Mouse (Mus musculus) liver, embryonic 14.5 days (tissue): ENCODE results near the gene Camp.

ENCODE experiments used
- CTCF ChIP-seq: IDR thresholded peaks from 2 replicates; pipeline ENCODE4 v1.5.1; 2016; ENCODE audit warnings: antibody characterized with exemption, low read depth, control low read depth
- EP300 ChIP-seq: IDR thresholded peaks from 2 replicates; pipeline ENCODE4 v1.6.1; 2016; ENCODE audit warnings: antibody characterized with exemption, low read depth

DNA sequence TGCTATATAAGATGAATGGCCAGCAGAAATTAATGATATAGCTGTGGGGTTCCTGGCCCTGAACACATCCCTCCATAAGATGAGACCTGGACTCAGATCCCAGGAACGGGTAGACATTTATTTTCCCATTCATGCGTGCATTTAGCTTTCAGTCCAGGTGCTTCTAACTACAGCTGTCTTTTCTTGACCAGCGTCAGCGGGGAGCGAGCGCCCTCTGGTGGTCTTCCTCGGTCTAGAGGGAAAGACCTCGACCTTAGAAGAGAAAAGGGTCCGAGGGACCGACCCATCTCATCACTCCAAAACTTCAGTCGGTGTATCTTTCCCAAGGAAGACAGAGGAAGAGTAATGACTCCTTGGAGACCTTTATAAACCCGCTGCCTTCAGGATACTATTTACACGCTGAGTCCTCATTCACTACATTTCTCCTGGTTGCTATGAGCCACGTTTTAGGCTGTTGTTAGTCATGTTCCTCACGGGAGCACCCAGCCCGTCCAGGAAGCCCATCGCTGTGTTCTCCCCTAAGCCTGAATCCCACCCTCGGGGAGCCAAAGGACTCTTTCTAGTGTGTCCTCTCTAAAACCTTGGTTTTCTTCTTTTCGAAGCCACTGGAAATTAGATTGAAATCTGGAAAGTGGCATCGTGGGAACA, 13.1 kb upstream of the Camp start:
- TF ChIP-seq CTCF = peak; percentile 95
- no peak for TF ChIP-seq EP300
